Mouse (Mus musculus) right cerebral cortex, postnatal 25 days (tissue): ENCODE data around the gene Ddx5.
"Not testable (repeated sequence)": the region's sequence is repeated elsewhere in the genome, so short reads cannot be mapped to it uniquely, and the experiment has no call there.

Experiments used
- DNase-seq: peaks from one replicate; pipeline ENCODE4 v3.0.0; 2022

Ddx5 gene

GRCm38 (mm10) chr11:106788026-106788774, 785 bp downstream of the Ddx5 start:
- peak; percentile 97 for DNase-seq

GRCm38 (mm10) chr11:106787131-106788025, 1.6 kb downstream of the Ddx5 start:
- DNase-seq: peak; percentile 85

- DNase-seq: no peak
Measured at GRCm38 (mm10) chr11:106785043-106785442, 3.9 kb downstream of the Ddx5 start.

- no peak for DNase-seq
Measured at GRCm38 (mm10) chr11:106784476-106784875, 4.5 kb downstream of the Ddx5 start.

- DNase-seq: no peak
Measured at GRCm38 (mm10) chr11:106782841-106783764, 5.9 kb downstream of the Ddx5 start.

- DNase-seq: not testable (repeated sequence)
Measured at GRCm38 (mm10) chr11:106782271-106782670, 6.7 kb downstream of the Ddx5 start.

- no peak for DNase-seq
Measured at GRCm38 (mm10) chr11:106780590-106781220, 8.3 kb downstream of the Ddx5 start.

- DNase-seq: no peak
Measured at GRCm38 (mm10) chr11:106780089-106780425, 8.9 kb downstream of the Ddx5 start.

GRCm38 (mm10) chr11:106779388-106780088, 9.4 kb downstream of the Ddx5 start, which contains the start of gene Polg2:
Gene Polg2, minus strand, starts transcription at chr11:106779537.
- DNase-seq: peak; percentile 91

- DNase-seq: no peak
Measured at GRCm38 (mm10) chr11:106778589-106779387, 10.2 kb downstream of the Ddx5 start.

GRCm38 (mm10) chr11:106778132-106778531, 10.9 kb downstream of the Ddx5 start:
- no peak for DNase-seq

- no peak for DNase-seq
Measured at GRCm38 (mm10) chr11:106777395-106777794, 11.6 kb downstream of the Ddx5 start.

- DNase-seq: no peak
Measured at GRCm38 (mm10) chr11:106776960-106777359, 12.0 kb downstream of the Ddx5 start.

- no peak for DNase-seq
Measured at GRCm38 (mm10) chr11:106773061-106773460, 15.9 kb downstream of the Ddx5 start.

GRCm38 (mm10) chr11:106770195-106770974, 18.6 kb downstream of the Ddx5 start:
- DNase-seq: no peak

GRCm38 (mm10) chr11:106767516-106767915, 21.5 kb downstream of the Ddx5 start:
- DNase-seq: no peak

- DNase-seq: no peak
Measured at GRCm38 (mm10) chr11:106766611-106767162, 22.3 kb downstream of the Ddx5 start.

GRCm38 (mm10) chr11:106762800-106763185, 26.2 kb downstream of the Ddx5 start:
- DNase-seq: no peak

GRCm38 (mm10) chr11:106762139-106762799, 26.7 kb downstream of the Ddx5 start:
- no peak for DNase-seq
